Mouse (Mus musculus) embryo, embryonic 9.5 days (tissue): ENCODE results near the gene Sox14.

ENCODE experiments used
- DNase-seq: peaks from one replicate; pipeline ENCODE4 v3.0.0-alpha.2; 2017; ENCODE audit errors: extremely low spot score

Gene Sox14

GRCm38 (mm10) chr9:99848327-99848726 lies 27.6 kb downstream of the Sox14 start:
- no peak for DNase-seq

DNA sequence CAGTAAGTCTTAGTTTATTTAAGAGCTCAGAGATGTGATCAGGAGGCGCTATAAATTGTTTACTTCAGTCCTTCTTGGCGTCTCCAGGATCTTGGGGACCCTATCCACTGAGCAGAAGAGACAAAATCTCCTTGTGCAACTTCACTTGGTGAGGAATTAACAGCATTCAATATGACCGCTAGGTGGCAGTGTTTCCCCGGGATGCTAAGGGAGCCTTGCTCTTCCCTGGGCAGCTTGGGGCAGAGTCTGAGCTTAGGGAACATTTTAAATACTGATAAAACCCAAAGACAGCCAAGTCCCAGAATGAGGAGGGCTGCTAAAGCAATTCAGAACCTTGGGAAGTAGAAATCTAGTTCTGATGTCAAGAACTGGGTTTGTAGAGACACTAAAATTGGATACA lies 29.1 kb downstream of the Sox14 start:
- DNase-seq, result peak; percentile 82

DNA sequence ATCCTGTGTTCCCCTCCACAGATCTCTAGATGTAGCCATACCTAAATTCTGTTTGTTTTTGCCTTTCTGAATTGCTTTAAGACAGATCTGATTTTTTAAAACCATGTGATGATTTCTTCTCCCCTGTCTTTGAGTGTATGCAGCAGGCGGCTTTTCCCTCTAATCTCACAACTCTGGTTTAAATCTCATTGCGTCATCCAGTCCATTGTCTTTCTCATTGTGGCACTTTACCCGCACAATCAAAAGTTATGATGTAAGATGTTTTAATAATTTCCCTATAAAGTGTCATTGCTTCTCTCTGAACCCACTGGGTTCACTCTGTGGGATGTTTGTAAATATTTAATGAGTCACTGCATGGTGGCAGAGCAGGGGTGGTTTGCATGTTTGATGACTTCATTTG lies 36.6 kb downstream of the Sox14 start:
- no peak for DNase-seq

- no peak for DNase-seq
Observed at GRCm38 (mm10) chr9:99838877-99839276, 37.1 kb downstream of the Sox14 start.

DNA sequence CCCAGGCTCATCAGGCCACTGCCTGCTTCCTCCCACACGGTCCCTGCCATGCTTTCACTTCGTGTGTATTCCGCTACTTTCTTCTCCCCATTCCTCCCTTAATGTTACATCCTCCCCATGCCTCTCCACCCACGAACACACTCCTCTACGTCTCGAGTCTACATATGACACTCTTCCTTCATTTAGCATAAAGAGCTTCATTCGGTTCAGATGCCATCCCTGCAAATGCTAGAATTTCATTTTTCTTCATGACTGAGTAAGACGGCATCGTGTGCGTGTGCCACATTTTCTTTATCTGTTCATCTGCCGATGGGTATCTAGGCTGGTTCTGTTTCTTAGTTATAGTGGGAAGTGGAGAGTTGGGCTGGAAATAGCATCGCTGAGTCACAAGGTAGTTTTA lies 39.3 kb downstream of the Sox14 start:
- DNase-seq, result no peak

DNA sequence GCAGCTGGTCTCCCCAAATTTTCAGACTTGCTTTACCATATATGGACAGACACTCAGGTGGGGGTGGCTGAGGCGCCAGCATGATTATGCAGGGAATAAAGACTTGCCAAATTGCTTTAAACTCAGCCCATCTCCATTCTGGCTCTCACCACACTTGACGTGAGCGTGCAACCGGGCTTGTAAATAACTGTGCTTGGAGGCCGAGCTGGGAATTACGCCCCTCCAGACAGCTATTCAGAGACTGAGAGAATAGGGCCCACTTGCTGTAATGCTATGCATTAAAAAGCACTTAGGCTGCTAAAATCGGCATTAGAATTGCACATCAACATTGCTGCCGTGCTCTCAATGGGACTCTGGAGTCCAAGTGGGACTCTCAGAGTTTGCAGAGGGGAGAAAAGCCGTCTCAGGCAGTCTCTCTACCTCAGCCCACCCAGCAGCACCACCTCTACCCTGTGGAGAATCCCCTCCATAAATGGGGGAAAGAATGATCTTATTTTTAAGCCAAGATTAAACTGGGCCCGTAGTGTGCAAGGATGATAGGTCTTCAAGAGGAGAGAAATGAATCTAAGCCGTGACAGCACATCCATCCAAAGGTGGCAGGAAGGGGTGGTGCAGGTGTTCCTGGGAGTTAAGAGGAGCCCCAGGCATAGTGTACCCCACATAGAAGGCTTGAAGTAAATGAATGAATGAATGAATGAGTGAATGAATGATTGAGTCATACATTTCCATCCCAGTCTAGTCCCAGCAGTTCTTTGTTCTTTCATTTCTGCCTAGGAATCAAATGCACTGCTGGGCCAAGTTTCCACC lies 40.1 kb downstream of the Sox14 start:
- DNase-seq, result no peak
